Mouse (Mus musculus) cerebellum, adult 2 months (tissue): ENCODE data around the gene Sprr2j-ps. TPM values are rescaled to one million over a fixed set of nuclear protein-coding genes. Genes with fewer than 3 reads are reported as not detected.

Experiments used
- DNase-seq, 2 experiments: peaks; one replicate each; pipeline ENCODE4 v3.0.0; 2021
- H3K27ac ChIP-seq: fragments of 200-500 bp; 2 replicates; pipeline ENCODE4 v1.5.1; 2012; ENCODE audit warnings: low read length, control low read depth, inconsistent platforms; ENCODE audit not compliant: insufficient read depth
- H3K27me3 ChIP-seq: fragments of 200-500 bp; 2 replicates; pipeline ENCODE4 v1.6.1; 2012; ENCODE audit warnings: inconsistent platforms, mild to moderate bottlenecking, low read length, moderate library complexity; ENCODE audit not compliant: control insufficient read depth, insufficient read depth
- H3K4me1 ChIP-seq: fragments of 200-500 bp; 2 replicates; pipeline ENCODE4 v1.6.1; 2011; ENCODE audit warnings: low read length; ENCODE audit not compliant: control insufficient read depth, insufficient read depth
- H3K4me3 ChIP-seq: fragments of 200-500 bp; replicated peaks from 2 replicates; pipeline ENCODE3; 2011; ENCODE audit warnings: mild to moderate bottlenecking, low read depth, low read length, control low read depth; ENCODE audit not compliant: insufficient read depth
- CTCF ChIP-seq: fragments of 200-500 bp; IDR thresholded peaks from 2 replicates; pipeline ENCODE4 v1.5.1; 2011; ENCODE audit warnings: low read depth, mild to moderate bottlenecking, control low read depth, low read length, moderate library complexity, borderline replicate concordance; ENCODE audit not compliant: insufficient read depth
- POLR2A ChIP-seq: fragments of 200-500 bp; IDR thresholded peaks from 2 replicates; pipeline ENCODE4 v1.6.1; 2011; ENCODE audit warnings: low read length, control low read depth, borderline replicate concordance; ENCODE audit not compliant: insufficient read depth
- whole genome bisulfite sequencing: fragments of 180-500 bp; shearing (Covaris S2); methylation state at CpG from one replicate; pipeline ENCODE4 v1.1.7; 2018; 5-methylcytosine and 5-hydroxymethylcytosine counted together
- polyA plus RNA-seq: library from polyadenylated mRNA; depleted of rRNA; stranded (reverse); fragments of >200 nt; gene quantifications from 2 replicates; pipeline ENCODE4 v1.2.3, GENCODE M21; 2012; rRNA removed

Gene Sprr2j-ps
- polyA plus RNA-seq = not detected in 2 replicates

- H3K27me3 ChIP-seq = no peaks in the 10 kb centered on the region
- WGBS = 94% methylated on average over 2 of the region's 2 CpGs
- no peak within 1 kb of the TSS for H3K27ac ChIP-seq
- DNase-seq = no peak
- H3K4me1 ChIP-seq = no peaks in the 10 kb centered on the region
- no peak for TF ChIP-seq POLR2A
- no peak for TF ChIP-seq CTCF
- H3K4me3 ChIP-seq = no peak within 1 kb of the TSS
Observed at GRCm38 (mm10) chr3:92417782-92418181, at the start of gene Sprr2j-ps. Gene Sprr2j-ps (plus strand): TSS chr3:92418082.

- Histone ChIP-seq H3K4me3 (no peak overlapping the region), H3K4me1 (no peaks in the 10 kb centered on the region), H3K27ac (no peak overlapping the region), H3K27me3 (no peaks in the 10 kb centered on the region)
- 67% methylated on average over 2 of the region's 2 CpGs for WGBS
- TF ChIP-seq POLR2A (no peak), CTCF (no peak)
- no peak for DNase-seq
Observed at GRCm38 (mm10) chr3:92373613-92374012, 44.3 kb upstream of the Sprr2j-ps start.

- 72% methylated on average over 1 of the region's 1 CpGs for WGBS
- Histone ChIP-seq H3K27me3 (no peaks in the 10 kb centered on the region), H3K27ac (no peak within 1 kb of the TSS), H3K4me3 (no peak within 1 kb of the TSS), H3K4me1 (no peaks in the 10 kb centered on the region)
- DNase-seq = no peak
- TF ChIP-seq POLR2A = no peak
Observed at GRCm38 (mm10) chr3:92385385-92385784, 32.5 kb upstream of the Sprr2j-ps start, which contains the start of gene Sprr2h. Gene Sprr2h (plus strand): TSS chr3:92385685.

- no peaks in the 10 kb centered on the region for H3K4me1 ChIP-seq
- WGBS = 45% methylated on average over 1 of the region's 1 CpGs
- H3K27ac ChIP-seq = no peak overlapping the region
- DNase-seq = no peak
- no peak for TF ChIP-seq CTCF
- no peak for TF ChIP-seq POLR2A
- H3K4me3 ChIP-seq = no peak overlapping the region
- H3K27me3 ChIP-seq = no peaks in the 10 kb centered on the region
Observed at GRCm38 (mm10) chr3:92394301-92394700, 23.6 kb upstream of the Sprr2j-ps start.

- 93% methylated on average over 2 of the region's 2 CpGs for WGBS
Observed at GRCm38 (mm10) chr3:92407691-92408090, 10.2 kb upstream of the Sprr2j-ps start, which contains the start of gene Sprr2i. Gene Sprr2i (plus strand): TSS chr3:92407991.

GRCm38 (mm10) chr3:92429323-92429722 lies 11.4 kb downstream of the Sprr2j-ps start, which contains the start of gene Gm9774:
Gene Gm9774 (minus strand): TSS chr3:92429423.
- no peak for TF ChIP-seq POLR2A
- TF ChIP-seq CTCF = no peak
- Histone ChIP-seq H3K27me3 (no peaks in the 10 kb centered on the region), H3K4me1 (no peaks in the 10 kb centered on the region), H3K4me3 (no peak within 1 kb of the TSS), H3K27ac (no peak within 1 kb of the TSS)
- no peak for DNase-seq
- 89% methylated on average over 6 of the region's 6 CpGs for WGBS

More at GRCm38 (mm10) chr3:92407691-92408090, 10.2 kb upstream of the Sprr2j-ps start, which contains the start of gene Sprr2i:
- Histone ChIP-seq H3K27me3 (no peaks in the 10 kb centered on the region), H3K4me1 (no peaks in the 10 kb centered on the region), H3K27ac (no peak within 1 kb of the TSS), H3K4me3 (no peak within 1 kb of the TSS)
- no peak for DNase-seq
- TF ChIP-seq CTCF (no peak), POLR2A (no peak)

- Histone ChIP-seq H3K4me3 (no peak within 1 kb of the TSS), H3K4me1 (no peaks in the 10 kb centered on the region), H3K27me3 (no peaks in the 10 kb centered on the region), H3K27ac (no peak within 1 kb of the TSS)
- TF ChIP-seq POLR2A (no peak), CTCF (no peak)
- 89% methylated on average over 2 of the region's 2 CpGs for WGBS
- DNase-seq = no peak
Observed at GRCm38 (mm10) chr3:92432282-92432681, 14.4 kb downstream of the Sprr2j-ps start, which contains the start of gene Sprr2k. Gene Sprr2k (plus strand): TSS chr3:92432582.

- TF ChIP-seq CTCF (no peak), POLR2A (no peak)
- no peak for DNase-seq
- Histone ChIP-seq H3K27ac (no peak within 1 kb of the TSS), H3K27me3 (no peaks in the 10 kb centered on the region), H3K4me3 (no peak within 1 kb of the TSS), H3K4me1 (no peaks in the 10 kb centered on the region)
- WGBS = 93% methylated on average over 3 of the region's 3 CpGs
Observed at GRCm38 (mm10) chr3:92438689-92439088, 20.8 kb downstream of the Sprr2j-ps start, which contains the start of gene Sprr1b. Gene Sprr1b (minus strand): TSS chr3:92438789.
